Mouse (Mus musculus): ENCODE measurements at regions not wholly inside any gene's neighbourhood (a gene's known extent, or its start where the extent isn't known, plus 50 kb on each side); places are given as distances from the start of the nearest gene placed in this dataset.

- no peak for TF ChIP-seq CTCF (IDR thresholded peaks at IDR 0.05)
- no peak for TF ChIP-seq EP300 (IDR thresholded peaks at IDR 0.05)
Measured at GRCm38 (mm10) chr9:112525377-112525776, 289.6 kb upstream of the Arpp21 start.

All from lung, postnatal 0 days (tissue).